Mouse (Mus musculus) liver, postnatal 0 days (tissue): ENCODE data around the gene Plaa.

Source experiments
- CTCF ChIP-seq: sonication (generic); IDR thresholded peaks from 2 replicates; pipeline ENCODE4 v1.5.1; 2016; ENCODE audit warnings: antibody characterized with exemption, low read depth
- EP300 ChIP-seq: IDR thresholded peaks from 2 replicates; pipeline ENCODE4 v1.6.1; 2016; ENCODE audit warnings: antibody characterized with exemption, low read depth, mild to moderate bottlenecking

DNA sequence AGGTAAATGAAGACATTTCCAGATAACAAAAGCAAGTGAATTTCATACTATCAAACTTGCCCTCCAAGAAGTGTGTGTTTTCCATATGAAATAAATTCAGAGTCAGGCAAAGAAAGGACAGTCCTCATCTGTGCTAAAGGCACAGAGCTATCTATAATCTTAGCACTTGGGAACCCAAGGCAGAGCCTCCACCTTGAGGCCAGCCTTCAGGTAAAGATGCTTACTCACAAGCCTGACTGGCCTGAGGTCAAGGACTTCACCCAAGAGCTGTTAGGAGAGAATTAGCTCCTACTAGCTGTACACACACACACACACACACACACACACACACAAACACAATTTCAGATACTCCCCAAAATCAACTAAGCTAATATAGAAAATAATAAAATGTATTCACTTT is 10.3 kb downstream of the Plaa start:
- TF ChIP-seq CTCF (no peak), EP300 (no peak)
